Mouse (Mus musculus) forebrain, embryonic 11.5 days (tissue): Measurements from ENCODE around the gene Dedd. TPM values are rescaled to one million over a fixed set of nuclear protein-coding genes. Genes with fewer than 3 reads are reported as not detected.

Source experiments
- ATAC-seq: fragments of 200-750 bp; cut with Nextera tagmentation; replicated peaks from 2 replicates; pipeline ENCODE4 v1.8.0; 2017; ENCODE audit warnings: moderate TSS enrichment; ENCODE audit not compliant: low FRiP score
- DNase-seq: peaks from one replicate; pipeline ENCODE4 v3.0.0-alpha.2; 2017; ENCODE audit warnings: low spot score
- H3K27ac ChIP-seq: fragments of 300-500 bp; sonication (generic); 2 replicates; pipeline ENCODE4 v1.5.1; 2014; ENCODE audit warnings: low read depth, low read length
- H3K27me3 ChIP-seq: fragments of 300-500 bp; sonication (generic); 2 replicates; pipeline ENCODE4 v1.6.1; 2014; ENCODE audit warnings: mild to moderate bottlenecking, low read length, mixed read lengths; ENCODE audit not compliant: control insufficient read depth, insufficient read depth
- H3K36me3 ChIP-seq: fragments of 300-500 bp; sonication (generic); 2 replicates; pipeline ENCODE4 v1.6.1; 2014; ENCODE audit warnings: mild to moderate bottlenecking, low read length, moderate library complexity, mixed read lengths; ENCODE audit not compliant: control insufficient read depth, insufficient read depth
- H3K4me1 ChIP-seq: fragments of 300-500 bp; sonication (generic); replicated peaks from 2 replicates; pipeline ENCODE4 v1.6.1; 2014; ENCODE audit warnings: low read length, mixed read lengths; ENCODE audit not compliant: control insufficient read depth, insufficient read depth
- H3K4me2 ChIP-seq: fragments of 300-500 bp; sonication (generic); 2 replicates; pipeline ENCODE4 v1.6.1; 2014; ENCODE audit warnings: low read depth, mild to moderate bottlenecking, low read length, moderate library complexity, mixed read lengths; ENCODE audit not compliant: severe bottlenecking
- H3K4me3 ChIP-seq: fragments of 300-500 bp; sonication (generic); 2 replicates; pipeline ENCODE4 v1.5.1; 2014; ENCODE audit warnings: low read depth, low read length
- H3K9ac ChIP-seq: fragments of 300-500 bp; sonication (generic); 2 replicates; pipeline ENCODE4 v1.6.1; 2014; ENCODE audit warnings: low read length
- H3K9me3 ChIP-seq: fragments of 300-500 bp; sonication (generic); 2 replicates; pipeline ENCODE4 v1.6.1; 2016; ENCODE audit warnings: low read length, mixed read lengths; ENCODE audit not compliant: control insufficient read depth
- WGBS: fragments of 180-500 bp; shearing (Covaris S2); extraction: QIAGEN DNeasy Blood & Tissue Kit; methylation state at CpG from one replicate; pipeline ENCODE4 v1.1.7; 2014; 5-methylcytosine and 5-hydroxymethylcytosine counted together
- polyA plus RNA-seq: library from polyadenylated mRNA; unstranded; fragments of >200 nt; fragmentation: Nextera tagmentation; extraction: Ambion mirVana; gene quantifications from 2 replicates; pipeline ENCODE4 v1.2.1, GENCODE M21; 2014

Gene Dedd
- polyA plus RNA-seq, 1 experiment from 2014 or later: 46.5 TPM

GRCm38 (mm10) chr1:171379935-171380599 lies 51.1 kb downstream of the Dedd start:
- H3K4me3 ChIP-seq: peak overlapping the region; percentile 19
- peak overlapping the region; percentile 45 for H3K4me2 ChIP-seq
- H3K27ac ChIP-seq: no peak overlapping the region
- peaks cover 3% of the 10 kb centered on the region; the same call in 1 of the 2 replicates for H3K27me3 ChIP-seq
- H3K4me1 ChIP-seq: no peaks in the 10 kb centered on the region; the same call in 1 of the 2 replicates
- 0 out of 2 replicates have a peak overlapping the region, but pooled peaks have one; percentile 16 for H3K9ac ChIP-seq
- ATAC-seq (peak; percentile 80), DNase-seq (peak; percentile 88)
- no peaks in the 10 kb centered on the region for H3K36me3 ChIP-seq
- WGBS: 5% methylated on average over 31 of the region's 31 CpGs
- H3K9me3 ChIP-seq: no peaks in the 10 kb centered on the region

GRCm38 (mm10) chr1:171382096-171382620 lies 53.2 kb downstream of the Dedd start:
- Histone ChIP-seq H3K4me1 (no peaks in the 10 kb centered on the region; the same call in 1 of the 2 replicates), H3K9me3 (no peaks in the 10 kb centered on the region), H3K4me3 (no peak overlapping the region), H3K36me3 (no peaks in the 10 kb centered on the region), H3K9ac (no peak overlapping the region), H3K27ac (no peak overlapping the region), H3K27me3 (peaks cover 3% of the 10 kb centered on the region; the same call in 1 of the 2 replicates), H3K4me2 (no peak overlapping the region)
- no peak for DNase-seq
- 82% methylated on average over 11 of the region's 11 CpGs for WGBS
- no peak for ATAC-seq

- Histone ChIP-seq H3K9me3 (no peaks in the 10 kb centered on the region), H3K4me1 (no peaks in the 10 kb centered on the region; the same call in 1 of the 2 replicates), H3K4me2 (no peak overlapping the region), H3K9ac (no peak overlapping the region), H3K27me3 (peaks cover 3% of the 10 kb centered on the region; the same call in 1 of the 2 replicates), H3K4me3 (no peak overlapping the region), H3K36me3 (no peaks in the 10 kb centered on the region), H3K27ac (no peak overlapping the region)
- DNase-seq (no peak), ATAC-seq (no peak)
- 66% methylated on average over 9 of the region's 9 CpGs for WGBS
Observed at GRCm38 (mm10) chr1:171384361-171384760, 55.4 kb downstream of the Dedd start.

- H3K4me1 ChIP-seq: no peaks in the 10 kb centered on the region; the same call in 1 of the 2 replicates
- 60% methylated on average over 9 of the region's 9 CpGs for WGBS
- no peak overlapping the region for H3K27ac ChIP-seq
- no peak overlapping the region for H3K4me2 ChIP-seq
- no peak overlapping the region for H3K9ac ChIP-seq
- H3K36me3 ChIP-seq: no peaks in the 10 kb centered on the region
- peaks cover 3% of the 10 kb centered on the region; the same call in 1 of the 2 replicates for H3K27me3 ChIP-seq
- no peaks in the 10 kb centered on the region for H3K9me3 ChIP-seq
- no peak for ATAC-seq
- no peak overlapping the region for H3K4me3 ChIP-seq
- DNase-seq: no peak
Observed at GRCm38 (mm10) chr1:171385171-171385570, 56.2 kb downstream of the Dedd start.

- DNase-seq (no peak), ATAC-seq (no peak)
- Histone ChIP-seq H3K36me3 (no peaks in the 10 kb centered on the region), H3K9ac (no peak overlapping the region), H3K4me1 (no peaks in the 10 kb centered on the region), H3K27me3 (no peaks in the 10 kb centered on the region), H3K27ac (no peak overlapping the region), H3K9me3 (no peaks in the 10 kb centered on the region), H3K4me2 (no peak overlapping the region), H3K4me3 (no peak overlapping the region)
- 20% methylated on average over 6 of the region's 6 CpGs for WGBS
Observed at GRCm38 (mm10) chr1:171387099-171387498, 58.2 kb downstream of the Dedd start.

- 79% methylated on average over 15 of the region's 15 CpGs for WGBS
- ATAC-seq (no peak), DNase-seq (no peak)
- Histone ChIP-seq H3K9me3 (no peaks in the 10 kb centered on the region), H3K9ac (no peak within 1 kb of the TSS), H3K4me2 (no peak within 1 kb of the TSS), H3K27ac (no peak within 1 kb of the TSS), H3K4me3 (no peak within 1 kb of the TSS), H3K36me3 (no peaks in the 10 kb centered on the region), H3K4me1 (no peaks in the 10 kb centered on the region), H3K27me3 (no peaks in the 10 kb centered on the region)
Observed at GRCm38 (mm10) chr1:171388376-171389102, 59.6 kb downstream of the Dedd start, which contains the start of gene Arhgap30. Gene Arhgap30, plus strand, starts transcription at chr1:171388954.

GRCm38 (mm10) chr1:171390101-171390500 lies 61.2 kb downstream of the Dedd start:
- H3K4me2 ChIP-seq: no peak overlapping the region
- H3K4me1 ChIP-seq: no peaks in the 10 kb centered on the region
- DNase-seq (no peak), ATAC-seq (no peak)
- no peaks in the 10 kb centered on the region for H3K36me3 ChIP-seq
- H3K9ac ChIP-seq: no peak overlapping the region
- WGBS: 84% methylated on average over 4 of the region's 4 CpGs
- H3K9me3 ChIP-seq: no peaks in the 10 kb centered on the region
- no peak overlapping the region for H3K4me3 ChIP-seq
- H3K27ac ChIP-seq: no peak overlapping the region
- no peaks in the 10 kb centered on the region for H3K27me3 ChIP-seq
